Mouse (Mus musculus) G1E (cell line): ENCODE measurements around the gene Dync1i1.

ENCODE experiments used
- CTCF ChIP-seq: IDR thresholded peaks from 2 replicates; pipeline ENCODE4 v1.5.1; 2012; ENCODE audit warnings: low read depth, low read length, inconsistent platforms, mixed read lengths
- GATA1 ChIP-seq: IDR thresholded peaks from 2 replicates; pipeline ENCODE4 v1.6.1; 2012; ENCODE audit warnings: borderline replicate concordance, low read length, inconsistent platforms, mixed read lengths
- GATA2 ChIP-seq: IDR thresholded peaks from 2 replicates; pipeline ENCODE4 v1.6.1; 2012; ENCODE audit warnings: low read depth, low read length, inconsistent platforms, borderline replicate concordance
- POLR2AphosphoS5 ChIP-seq: IDR thresholded peaks from 2 replicates; pipeline ENCODE4 v1.6.1; 2012; ENCODE audit warnings: low read depth, low read length, inconsistent platforms; ENCODE audit not compliant: insufficient replicate concordance
- TAL1 ChIP-seq: conservative IDR thresholded peaks from 2 replicates; pipeline ENCODE4 v1.6.1; 2012; ENCODE audit warnings: low read depth, low read length, inconsistent platforms, mixed read lengths

GRCm38 (mm10) chr6:5739711-5740110 lies 14.3 kb downstream of the Dync1i1 start:
- TF ChIP-seq CTCF (no peak), TAL1 (no peak), POLR2AphosphoS5 (no peak), GATA1 (no peak), GATA2 (no peak)
